Comparison of ENCODE assay signal across 8 mouse cellular contexts in genomic region chr6:91598942-91599341, GRCm38 (mm10).
DNase-seq lines count a peak whose midpoint lies in the region; ATAC-seq and TF ChIP-seq lines count a peak whose summit lies in the region.

No protein-coding gene starts in this region.

- H3K4me1 ChIP-seq in hindbrain, embryonic 16.5 days (ENCODE audit: control insufficient read depth, insufficient read depth, low read depth, low read length): peaks cover 4% of the 10 kb centered on the region
- peaks cover 5% of the 10 kb centered on the region for H3K4me1 ChIP-seq in hindbrain, embryonic 13.5 days (replicated peaks)
- H3K4me1 ChIP-seq in limb, embryonic 14.5 days (ENCODE audit: control insufficient read depth, insufficient read depth, low read length): 0 out of 2 replicates have a peak, but pooled peaks cover 4% of the 10 kb centered on the region

- peak; percentile 69 for DNase-seq in brain, adult 2 months (ENCODE audit: low read depth, low spot score)
- DNase-seq in gastrocnemius, postnatal 10 days: peak; percentile 95
- DNase-seq in kidney, postnatal 14 days: peak; percentile 84
- peak; percentile 34 for DNase-seq in limb, embryonic 14.5 days (ENCODE audit: low spot score)
- peak; percentile 67 for DNase-seq in right cerebral cortex, postnatal 4 days

- H3K9me3 ChIP-seq in hindbrain, embryonic 16.5 days (ENCODE audit: control insufficient read depth, low read length): no peaks in the 10 kb centered on the region
- peaks cover 5% of the 10 kb centered on the region; the same call in 1 of the 2 replicates for H3K9me3 ChIP-seq in hindbrain, embryonic 13.5 days
- H3K9me3 ChIP-seq in limb, embryonic 14.5 days (ENCODE audit: control insufficient read depth, low read length): no peaks in the 10 kb centered on the region

- WGBS in hindbrain, embryonic 16.5 days: 46% methylated on average over 10 of the region's 10 CpGs
- WGBS in hindbrain, embryonic 13.5 days: 62% methylated on average over 10 of the region's 10 CpGs
- WGBS in limb, embryonic 14.5 days: 41% methylated on average over 10 of the region's 10 CpGs

- no peak overlapping the region for H3K9ac ChIP-seq in hindbrain, embryonic 16.5 days (ENCODE audit: low read depth, low read length)
- no peak overlapping the region for H3K9ac ChIP-seq in hindbrain, embryonic 13.5 days
- H3K9ac ChIP-seq in limb, embryonic 14.5 days (ENCODE audit: low read depth, low read length, severe bottlenecking): no peak overlapping the region; the same call in 1 of the 2 replicates

- H3K27me3 ChIP-seq in hindbrain, embryonic 16.5 days (replicated peaks; ENCODE audit: control insufficient read depth, insufficient read depth, low read length): no peaks in the 10 kb centered on the region
- 0 out of 2 replicates have a peak, but pooled peaks cover 3% of the 10 kb centered on the region for H3K27me3 ChIP-seq in hindbrain, embryonic 13.5 days
- no peaks in the 10 kb centered on the region for H3K27me3 ChIP-seq in limb, embryonic 14.5 days (ENCODE audit: control insufficient read depth, insufficient read depth, low read length)

- no peak for TF ChIP-seq POLR2A in limb, embryonic 14.5 days (IDR thresholded peaks at IDR 0.05; ENCODE audit: borderline replicate concordance, extremely low read depth, insufficient read depth, insufficient read length)

- no peak overlapping the region; the same call in 1 of the 2 replicates for H3K4me2 ChIP-seq in hindbrain, embryonic 16.5 days (ENCODE audit: low read length)
- no peak overlapping the region for H3K4me2 ChIP-seq in hindbrain, embryonic 13.5 days
- H3K4me2 ChIP-seq in limb, embryonic 14.5 days (replicated peaks; ENCODE audit: low read depth, low read length, severe bottlenecking): no peak overlapping the region

- no peak overlapping the region for H3K27ac ChIP-seq in hindbrain, embryonic 16.5 days (ENCODE audit: low read depth, low read length)
- H3K27ac ChIP-seq in hindbrain, embryonic 13.5 days: no peak overlapping the region
- H3K27ac ChIP-seq in limb, embryonic 14.5 days (replicated peaks; ENCODE audit: low read depth, low read length): no peak overlapping the region

- no peak overlapping the region for H3K4me3 ChIP-seq in hindbrain, embryonic 16.5 days (ENCODE audit: low read length)
- no peak overlapping the region for H3K4me3 ChIP-seq in hindbrain, embryonic 13.5 days
- no peak overlapping the region for H3K4me3 ChIP-seq in limb, embryonic 14.5 days (replicated peaks; ENCODE audit: low read length)

- no peaks in the 10 kb centered on the region for H3K36me3 ChIP-seq in hindbrain, embryonic 16.5 days (ENCODE audit: control insufficient read depth, insufficient read depth, low read length)
- H3K36me3 ChIP-seq in hindbrain, embryonic 13.5 days: no peaks in the 10 kb centered on the region
- no peaks in the 10 kb centered on the region for H3K36me3 ChIP-seq in limb, embryonic 14.5 days (ENCODE audit: control insufficient read depth, insufficient read depth, low read length)

- peak; percentile 85 for ATAC-seq in hindbrain, embryonic 16.5 days
- ATAC-seq in hindbrain, embryonic 13.5 days (ENCODE audit: low FRiP score): no peak
- 0 out of 2 replicates have a peak, but pooled peaks have one; percentile 23 for ATAC-seq in limb, embryonic 14.5 days (ENCODE audit: low FRiP score, low read depth)
- ATAC-seq in inflammation-experienced regulatory T-cells, adult 6 months: no peak

Comparison
In these comparisons a context has a peak if more than half of its experiments do, and no peak if none do; other contexts are left out.
1. ATAC-seq: peak in hindbrain, embryonic 16.5 days (single experiment) and limb, embryonic 14.5 days (single experiment); none in hindbrain, embryonic 13.5 days (single experiment) and inflammation-experienced regulatory T-cells, adult 6 months (single experiment).
2. DNase-seq: peak in every context shown above with its lines; median percentile 95 in gastrocnemius, postnatal 10 days; 84 in kidney, postnatal 14 days; 69 in brain, adult 2 months; 67 in right cerebral cortex, postnatal 4 days; 34 in limb, embryonic 14.5 days.